Mouse (Mus musculus) embryonic stem cell, embryonic (primary cell): ENCODE measurements at regions not wholly inside any gene's neighbourhood (a gene's known extent, or its start where the extent isn't known, plus 50 kb on each side); places are given as distances from the start of the nearest gene placed in this dataset.

Source experiments
- CTCF ChIA-PET, 4 experiments: fragments of 300-600 bp in 2 of 4; fragments of 350-600 bp in 2 of 4; sonication (Branson Sonifier 250); formaldehyde crosslinking; loops; one replicate each; lab custom pipeline; 2022; ENCODE audit warnings: inconsistent platforms in 2 of 4; lab: Charles Lee
- POLR2A ChIA-PET, 4 experiments: fragments of 300-600 bp in 2 of 4; fragments of 350-600 bp in 2 of 4; sonication (Branson Sonifier 250); formaldehyde crosslinking; loops; one replicate each; lab custom pipeline; 2022; ENCODE audit warnings: antibody characterized with exemption in 4 of 4, inconsistent platforms in 1 of 4; lab: Charles Lee

- CTCF ChIA-PET = no interaction called here
- POLR2A ChIA-PET = interaction anchor here in 2 of 4 experiments (0.6 to 0.7 kb wide), 2 partner anchors 24 to 180 kb away, joined by 3 read pairs; no protein-coding TSS in a partner anchor
These were observed 266.5 kb upstream of the 9630041A04Rik start for GRCm38 (mm10) chr9:101595101-101595650.

DNA sequence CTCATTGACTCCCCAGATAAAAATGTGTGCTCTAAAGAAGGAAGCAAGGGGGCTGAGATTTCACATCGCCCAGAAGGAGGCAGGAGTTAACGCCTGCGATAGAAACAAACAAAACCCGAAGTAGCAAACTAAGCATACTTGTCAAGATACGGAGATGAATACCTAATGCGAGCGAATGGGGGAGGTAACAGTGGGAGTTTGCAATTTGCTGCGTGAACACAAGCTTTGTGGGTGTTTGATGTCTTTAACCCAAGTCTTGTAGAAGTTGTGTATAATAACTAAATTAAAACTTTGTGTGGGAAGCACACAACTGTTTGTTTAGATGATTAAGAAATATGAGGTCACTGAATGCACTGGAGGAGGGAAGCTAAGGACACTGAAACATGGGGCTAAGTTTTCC lies 269.0 kb upstream of the 9630041A04Rik start:
- POLR2A ChIA-PET = no interaction called here

DNA sequence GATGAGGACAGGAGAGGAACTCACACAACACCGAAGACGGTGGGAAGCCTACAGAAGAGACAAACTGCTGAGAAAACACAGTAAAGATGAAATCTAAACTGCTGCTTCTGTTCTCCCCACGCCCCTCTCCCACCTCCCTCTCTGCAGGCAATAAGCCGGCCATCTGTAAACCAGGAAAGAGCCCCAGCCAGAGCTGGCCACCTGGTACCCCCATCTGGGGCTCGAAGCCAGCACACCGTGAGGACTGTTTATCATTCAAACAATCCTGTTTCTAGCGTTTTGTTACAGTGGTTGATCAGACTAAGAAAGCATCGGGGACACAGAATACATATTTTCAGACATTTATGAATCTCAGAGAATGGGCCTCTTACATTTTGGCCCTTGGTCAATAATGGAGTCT lies 270.0 kb upstream of the 9630041A04Rik start:
- ChIA-PET CTCF (no interaction called here), POLR2A (no interaction called here)

More for the DNA sequence above, 269.0 kb upstream of the 9630041A04Rik start:
- CTCF ChIA-PET = interaction anchor here in 1 of 4 experiments (1.0 kb wide), 1 partner anchor 19 kb away, joined by 3 read pairs; no protein-coding TSS in a partner anchor

DNA sequence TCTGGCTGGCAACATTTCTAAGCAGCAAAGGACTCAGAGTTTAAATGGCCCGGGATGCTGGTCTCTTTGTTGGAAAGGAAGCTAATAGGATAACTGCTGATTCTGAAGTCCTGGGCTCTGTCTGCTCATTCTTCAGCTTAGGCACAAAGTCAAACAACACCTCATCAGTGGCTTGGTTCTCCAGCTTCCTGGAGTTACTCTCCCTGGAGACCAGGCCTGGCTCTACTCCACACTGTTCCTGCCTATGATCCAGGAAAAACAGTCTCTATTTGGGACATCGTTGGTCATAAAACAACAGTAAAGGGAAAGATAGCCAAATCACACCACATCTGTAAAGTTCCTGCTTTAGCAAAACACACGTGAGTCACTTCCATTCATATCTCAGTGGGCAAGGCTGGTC lies 271.3 kb upstream of the 9630041A04Rik start:
- CTCF ChIA-PET = interaction anchor here in 1 of 4 experiments (0.5 kb wide), 1 partner anchor 489 kb away, joined by 8 read pairs; no protein-coding TSS in a partner anchor
- POLR2A ChIA-PET = no interaction called here

DNA sequence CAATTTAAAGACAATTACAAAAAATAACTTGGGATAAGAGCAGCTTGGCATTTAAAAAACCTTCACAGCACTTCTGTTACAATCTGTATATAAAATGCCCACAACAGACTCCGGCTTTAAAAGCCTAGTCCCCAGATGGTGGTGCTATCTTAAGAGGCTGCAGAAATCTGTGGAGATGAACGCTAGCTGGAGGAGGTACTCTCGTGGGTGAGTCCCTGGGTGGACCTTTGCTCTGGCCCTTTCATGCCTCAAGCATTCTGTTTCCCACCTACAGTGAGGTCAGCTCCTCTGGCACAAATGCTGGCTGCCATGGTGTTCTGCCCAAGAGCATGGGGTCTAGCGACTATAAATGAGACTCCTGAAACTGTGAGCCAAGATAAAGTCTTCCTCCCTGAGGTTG lies 280.6 kb upstream of the 9630041A04Rik start:
- POLR2A ChIA-PET = no interaction called here
- CTCF ChIA-PET = no interaction called here

GRCm38 (mm10) chr9:101570714-101571113 lies 290.9 kb upstream of the 9630041A04Rik start:
- POLR2A ChIA-PET = interaction anchor here in 2 of 4 experiments (0.6 to 1.6 kb wide), 4 partner anchors 9 to 310 kb away, joined by 3 to 4 read pairs (median 3); no protein-coding TSS in a partner anchor
- CTCF ChIA-PET = interaction anchor here in 2 of 4 experiments (0.6 to 2.1 kb wide), 2 partner anchors 41 to 865 kb away, joined by 3 to 9 read pairs; no protein-coding TSS in a partner anchor

DNA sequence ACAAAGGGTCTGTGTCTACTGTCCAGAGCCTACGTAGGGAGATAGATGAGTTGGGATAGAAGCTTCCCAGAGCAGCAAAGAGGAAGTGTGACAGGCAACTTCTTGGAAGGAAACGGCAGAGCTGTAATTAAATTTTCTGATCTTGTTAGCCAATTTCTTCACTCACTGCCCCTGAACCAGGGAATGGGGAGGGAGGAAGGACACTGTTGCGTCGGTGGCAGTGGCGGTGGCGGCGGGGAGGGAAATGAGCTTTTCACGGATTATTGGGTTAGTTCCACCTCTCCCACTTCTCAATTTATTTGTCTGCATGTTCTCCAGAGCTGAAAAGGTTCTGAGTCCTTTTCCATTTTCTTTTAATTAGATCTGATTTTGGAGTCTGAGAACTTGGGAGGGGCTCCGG lies 298.4 kb upstream of the 9630041A04Rik start:
- CTCF ChIA-PET = no interaction called here
- POLR2A ChIA-PET = no interaction called here

- POLR2A ChIA-PET = interaction anchor here in 1 of 4 experiments (0.5 kb wide), 1 partner anchor 84 kb away, joined by 3 read pairs; no protein-coding TSS in a partner anchor
- CTCF ChIA-PET = no interaction called here
These were observed 302.3 kb upstream of the 9630041A04Rik start for GRCm38 (mm10) chr9:101559366-101559765.

DNA sequence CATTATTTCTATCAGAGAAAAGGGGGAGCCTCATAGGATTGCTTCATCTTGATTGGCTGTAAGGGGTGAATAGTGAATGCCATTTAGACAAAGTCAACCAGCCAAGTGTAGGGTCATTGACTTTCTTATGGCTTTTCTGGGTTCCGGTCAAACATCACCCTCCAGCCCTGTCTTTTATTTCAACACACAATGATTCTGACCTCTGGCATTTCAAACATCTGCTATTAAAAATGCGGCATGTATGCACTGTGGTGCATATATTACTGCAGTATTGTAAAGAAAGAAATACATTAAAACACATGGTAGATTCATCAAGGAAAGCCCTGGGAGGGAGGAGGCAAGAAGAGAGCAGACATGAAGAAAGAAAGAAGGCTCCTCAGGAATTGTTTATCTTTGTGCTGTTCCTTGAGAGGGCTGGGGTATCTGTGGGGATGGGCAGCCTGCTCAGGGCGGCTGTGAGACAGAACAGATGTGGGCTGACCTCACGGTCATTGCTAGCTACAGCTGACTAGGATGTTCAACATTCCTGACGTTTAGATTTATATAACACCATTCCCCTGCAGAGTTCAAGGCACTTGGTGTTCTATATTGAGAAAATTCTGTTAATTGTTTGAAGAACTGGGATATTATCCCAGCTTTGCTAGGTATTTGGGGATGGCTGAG lies 303.5 kb upstream of the Ppp2r3a start:
- ChIA-PET POLR2A (interaction anchor here in 1 of 4 experiments (0.8 kb wide), 1 partner anchor 16 kb away, joined by 3 read pairs; no protein-coding TSS in a partner anchor), CTCF (no interaction called here)

DNA sequence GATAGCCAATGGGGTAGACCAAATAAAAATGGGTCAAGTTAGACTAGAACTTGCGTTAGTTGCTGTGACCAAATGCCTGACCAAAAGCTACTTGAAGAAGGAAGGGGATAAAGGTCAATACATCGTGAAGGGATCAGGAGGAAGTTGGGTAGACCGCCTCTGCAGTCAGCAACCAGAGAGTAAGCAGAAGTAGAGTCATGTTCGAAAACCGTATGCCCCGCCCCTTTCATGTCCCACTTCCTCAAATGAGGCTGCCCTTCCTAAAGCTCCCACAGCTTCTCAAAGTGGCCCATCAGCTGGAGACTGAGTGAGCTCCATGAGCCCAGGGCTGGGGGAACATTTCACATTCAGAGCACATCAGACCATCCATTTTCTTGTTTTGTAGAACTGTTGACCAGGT lies 301.2 kb upstream of the Ppp2r3a start:
- ChIA-PET POLR2A (no interaction called here), CTCF (no interaction called here)

DNA sequence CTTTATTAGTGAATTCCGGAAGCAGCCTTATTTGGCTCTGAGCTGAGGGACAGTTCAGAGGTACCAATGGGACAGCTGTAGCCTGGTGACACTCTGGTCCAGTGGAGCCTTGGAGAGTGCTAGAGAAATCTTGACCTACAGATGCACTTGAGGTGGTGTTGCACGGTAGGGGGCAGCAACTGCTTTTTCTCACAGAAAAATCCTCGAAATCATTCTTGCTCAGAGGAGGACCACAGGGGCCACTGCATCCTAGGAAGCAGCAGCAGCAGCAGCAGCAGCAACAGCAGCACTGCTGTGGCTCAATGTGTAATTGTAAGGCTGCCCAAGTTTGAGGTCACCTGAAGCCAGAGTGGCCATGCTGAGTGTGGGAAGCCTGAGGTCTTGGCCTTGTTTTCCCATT lies 299.7 kb upstream of the Ppp2r3a start:
- ChIA-PET POLR2A (no interaction called here), CTCF (no interaction called here)

GRCm38 (mm10) chr9:101546213-101546832 lies 294.7 kb upstream of the Ppp2r3a start:
- CTCF ChIA-PET = no interaction called here

DNA sequence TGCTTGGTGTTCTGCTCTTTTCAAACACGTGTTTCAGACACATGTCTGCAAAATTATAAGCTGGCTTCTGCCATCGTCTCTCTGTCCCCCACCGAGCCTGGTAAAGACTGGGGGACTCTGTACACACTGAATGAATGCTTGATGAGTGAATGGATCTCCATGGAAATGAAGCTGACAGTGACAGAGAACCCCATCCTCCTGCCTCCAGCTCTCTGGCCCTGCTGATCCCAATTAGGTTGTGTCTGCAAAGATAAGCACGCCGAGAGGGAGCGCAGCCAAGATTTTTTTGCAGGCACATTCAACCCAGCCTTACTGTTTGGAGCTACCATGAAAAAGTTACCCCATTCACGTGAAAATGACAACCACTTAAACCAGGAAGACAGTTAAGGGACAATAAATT lies 266.5 kb upstream of the Ppp2r3a start:
- POLR2A ChIA-PET = no interaction called here
- CTCF ChIA-PET = no interaction called here

More at GRCm38 (mm10) chr9:101546213-101546832, 294.7 kb upstream of the Ppp2r3a start:
- POLR2A ChIA-PET = no interaction called here

DNA sequence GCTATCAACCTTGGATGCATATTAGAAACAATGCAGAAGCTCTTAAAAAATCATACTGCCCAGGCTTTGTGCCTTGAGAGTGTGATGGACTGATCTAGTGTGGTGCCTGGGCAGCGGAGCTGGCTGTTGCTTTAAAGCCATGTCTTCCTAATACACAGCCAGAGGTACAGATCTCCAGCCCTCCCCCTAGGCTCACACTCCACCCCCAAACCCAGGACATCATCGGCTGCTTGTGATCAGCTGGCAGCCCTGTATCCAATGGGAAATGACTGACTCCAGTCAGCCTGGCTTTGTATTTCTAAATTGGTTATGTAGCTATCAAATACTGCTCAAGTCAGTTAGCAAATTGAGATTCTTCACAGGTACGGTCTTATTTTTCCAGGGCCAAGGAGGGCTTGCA lies 259.2 kb upstream of the Ppp2r3a start:
- POLR2A ChIA-PET = no interaction called here
- CTCF ChIA-PET = no interaction called here

GRCm38 (mm10) chr9:101509196-101509595 lies 257.6 kb upstream of the Ppp2r3a start:
- ChIA-PET POLR2A (no interaction called here), CTCF (no interaction called here)

- POLR2A ChIA-PET = interaction anchor here in 2 of 4 experiments (0.6 to 1.2 kb wide), 2 partner anchors 255 to 436 kb away, joined by 3 to 6 read pairs; no protein-coding TSS in a partner anchor
These were observed 255.6 kb upstream of the Ppp2r3a start for GRCm38 (mm10) chr9:101507023-101507690.

DNA sequence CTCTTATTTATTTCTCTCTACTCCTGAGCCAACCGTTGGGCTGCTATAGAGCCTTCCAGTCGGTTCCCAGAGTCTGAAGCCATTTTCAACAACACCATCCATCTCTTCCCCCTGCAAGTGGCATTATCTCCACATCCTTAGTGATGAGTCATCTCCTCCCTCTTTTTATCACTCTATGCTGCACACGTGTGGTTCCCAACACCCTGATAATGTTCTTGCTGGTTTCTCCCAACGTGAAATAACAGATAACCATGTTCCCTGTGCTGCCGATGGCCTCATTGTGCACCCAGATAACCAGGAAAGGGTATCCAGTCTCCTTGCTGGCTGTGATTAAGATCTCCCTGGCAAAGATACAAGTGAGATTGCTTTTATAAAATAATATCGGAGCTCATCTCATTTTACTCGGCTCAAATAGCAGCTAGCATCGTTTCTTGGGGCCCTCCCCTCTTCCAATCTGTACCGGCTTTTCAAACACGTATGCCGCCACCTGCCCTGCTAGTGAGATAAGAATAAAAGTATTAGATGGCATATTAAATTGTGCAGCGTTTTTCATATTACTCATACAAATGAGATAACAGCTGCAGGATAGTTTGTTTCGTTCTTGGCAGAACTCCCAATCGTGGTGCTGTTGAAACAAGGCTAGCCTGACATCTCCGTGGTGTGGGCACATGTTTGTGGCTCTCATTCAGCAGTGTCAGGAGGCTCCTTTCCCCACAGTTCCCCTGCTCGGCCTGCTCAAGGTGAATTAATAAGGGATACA lies 250.3 kb upstream of the Ppp2r3a start:
- POLR2A ChIA-PET = no interaction called here
- CTCF ChIA-PET = no interaction called here

More at GRCm38 (mm10) chr9:101507023-101507690, 255.6 kb upstream of the Ppp2r3a start:
- CTCF ChIA-PET = no interaction called here

- ChIA-PET CTCF (no interaction called here), POLR2A (no interaction called here)
These were observed 249.4 kb upstream of the Ppp2r3a start for GRCm38 (mm10) chr9:101501036-101501435.

DNA sequence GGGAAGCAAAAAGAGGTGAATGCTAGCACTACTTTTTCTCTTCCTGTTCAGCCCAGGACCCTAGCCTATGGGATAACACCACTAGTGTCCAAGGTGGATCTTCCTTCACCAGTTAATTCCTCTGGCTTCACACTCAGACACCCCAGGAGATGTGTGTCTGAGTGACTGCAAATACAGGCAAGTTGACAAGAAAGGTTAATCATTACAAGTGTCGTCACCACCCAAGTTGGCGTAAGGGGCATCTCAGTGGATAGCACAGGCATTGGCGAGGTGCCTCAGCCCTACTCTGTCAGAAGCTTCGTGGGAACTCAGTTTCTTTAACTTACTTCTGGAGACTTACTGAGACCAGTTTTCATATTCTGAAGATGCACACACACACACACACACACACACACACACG lies 247.1 kb upstream of the Ppp2r3a start:
- POLR2A ChIA-PET = no interaction called here
- CTCF ChIA-PET = no interaction called here
